Mouse (Mus musculus) C2C12 (cell line): ENCODE measurements around the gene Kmt2d. TPM values are rescaled to one million over a fixed set of nuclear protein-coding genes. Genes with fewer than 3 reads are reported as not detected.
"Not testable (repeated sequence)": the region's sequence is repeated elsewhere in the genome, so short reads cannot be mapped to it uniquely, and the experiment has no call there.

Source experiments
- H3K27me3 ChIP-seq: one replicate; pipeline ENCODE4 v1.6.1; 2011; ENCODE audit not compliant: control insufficient read depth, insufficient read depth, insufficient read length
- H3K36me3 ChIP-seq: one replicate; pipeline ENCODE4 v1.6.1; 2011; ENCODE audit not compliant: control insufficient read depth, insufficient read depth
- H3K4me3 ChIP-seq: one replicate; pipeline ENCODE4 v1.5.1; 2011; ENCODE audit warnings: mild to moderate bottlenecking, control low read depth; ENCODE audit not compliant: poor library complexity, insufficient read depth, severe bottlenecking
- H3K79me2 ChIP-seq: one replicate; pipeline ENCODE4 v1.6.1; 2011; ENCODE audit not compliant: control insufficient read depth, insufficient read depth
- H3K79me3 ChIP-seq: one replicate; pipeline ENCODE4 v1.6.1; 2011; ENCODE audit warnings: low read depth, control low read depth
- H3ac ChIP-seq: one replicate; pipeline ENCODE3; 2011; ENCODE audit warnings: low read depth; ENCODE audit not compliant: control insufficient read depth, insufficient read length
- CEBPB ChIP-seq: IDR thresholded peaks from one replicate; pipeline ENCODE4 v1.6.1; 2011; ENCODE audit warnings: low read depth, mild to moderate bottlenecking, control low read depth, moderate library complexity
- CTCF ChIP-seq: IDR thresholded peaks from one replicate; pipeline ENCODE4 v1.5.1; 2011; ENCODE audit not compliant: control insufficient read depth, insufficient read depth, insufficient read length
- FOSL1 ChIP-seq: IDR thresholded peaks from one replicate; pipeline ENCODE4 v1.8.0; 2011; ENCODE audit warnings: mild to moderate bottlenecking, low read length; ENCODE audit not compliant: poor library complexity, insufficient read depth, severe bottlenecking
- MAX ChIP-seq: IDR thresholded peaks from one replicate; pipeline ENCODE4 v1.6.1; 2011; ENCODE audit warnings: mild to moderate bottlenecking, control low read depth
- MYOD1 ChIP-seq: IDR thresholded peaks from one replicate; pipeline ENCODE4 v1.6.1; 2011; ENCODE audit warnings: low read depth; ENCODE audit not compliant: control insufficient read depth, insufficient read length
- MYOG ChIP-seq: IDR thresholded peaks from one replicate; pipeline ENCODE4 v1.6.1; 2011; ENCODE audit not compliant: control insufficient read depth, insufficient read length; ENCODE audit errors: extremely low read depth
- USF1 ChIP-seq: IDR thresholded peaks from one replicate; pipeline ENCODE4 v1.6.1; 2011; ENCODE audit warnings: low read depth, mild to moderate bottlenecking, control low read depth, moderate library complexity
- polyA plus RNA-seq: library from polyadenylated mRNA; unstranded; fragments of >200 nt; fragmentation: generic; extraction: Trizol; gene quantifications from one replicate; pipeline ENCODE4 v1.2.1, GENCODE M21; 2012; ENCODE audit warnings: missing spikeins

The Kmt2d gene
- polyA plus RNA-seq, 1 experiment = 23.8 TPM

DNA sequence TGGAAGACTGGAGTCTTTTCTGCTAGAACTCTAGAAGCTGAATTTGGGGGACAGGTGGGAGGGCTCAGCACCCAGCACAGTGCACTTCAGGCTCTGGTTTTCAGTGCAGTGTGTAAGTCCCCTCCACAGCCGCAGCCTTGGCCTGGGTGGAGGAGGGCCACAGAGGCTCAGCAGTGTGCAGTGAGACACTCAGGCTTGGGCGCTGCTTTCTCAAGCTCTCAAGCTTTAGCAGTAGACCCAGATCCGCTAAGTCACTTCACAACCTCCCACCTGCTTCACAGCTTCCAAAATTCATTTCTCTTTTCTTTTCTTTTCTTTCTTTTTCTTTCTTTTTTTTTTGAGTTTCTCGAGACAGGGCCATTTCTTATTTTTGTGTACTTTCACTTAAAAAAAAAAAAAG is 50.1 kb downstream of the Kmt2d start:
- Histone ChIP-seq H3K27me3 (no peaks in the 10 kb centered on the region), H3K36me3 (peaks cover 70% of the 10 kb centered on the region), H3ac (no peak overlapping the region), H3K4me3 (no peak overlapping the region), H3K79me3 (no peaks in the 10 kb centered on the region), H3K79me2 (peaks cover 8% of the 10 kb centered on the region)
- no peak for TF ChIP-seq MYOD1
- TF ChIP-seq CTCF = no peak
- no peak for TF ChIP-seq CEBPB
- no peak for TF ChIP-seq FOSL1
- TF ChIP-seq USF1 = no peak
- no peak for TF ChIP-seq MAX
- TF ChIP-seq MYOG = no peak

DNA sequence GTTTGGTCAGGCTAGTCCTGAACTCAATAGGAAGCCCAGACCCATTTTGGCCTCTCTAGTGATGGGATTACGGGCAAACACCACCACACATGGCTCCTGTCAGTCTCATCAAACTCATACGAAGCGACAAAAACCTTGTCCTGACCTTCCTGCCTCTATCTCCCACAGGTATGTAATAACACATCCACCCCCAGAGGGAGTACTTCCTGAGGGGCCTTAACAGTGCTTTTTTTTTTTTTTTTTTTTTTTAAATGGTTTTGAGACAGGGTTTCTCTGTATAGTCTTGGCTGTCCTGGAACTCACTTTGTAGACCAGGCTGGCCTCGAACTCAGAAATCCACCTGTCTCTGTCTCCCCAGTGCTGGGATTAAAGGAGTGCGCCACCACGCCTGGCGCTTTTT is 52.8 kb downstream of the Kmt2d start:
- Histone ChIP-seq H3K4me3 (no peak overlapping the region), H3ac (no peak overlapping the region), H3K36me3 (peaks cover 73% of the 10 kb centered on the region), H3K79me3 (no peaks in the 10 kb centered on the region), H3K79me2 (no peaks in the 10 kb centered on the region), H3K27me3 (no peaks in the 10 kb centered on the region)
- TF ChIP-seq CTCF = no peak
- no peak for TF ChIP-seq CEBPB
- TF ChIP-seq MYOD1 = no peak
- TF ChIP-seq MAX = no peak
- TF ChIP-seq USF1 = no peak
- no peak for TF ChIP-seq FOSL1
- TF ChIP-seq MYOG = no peak

DNA sequence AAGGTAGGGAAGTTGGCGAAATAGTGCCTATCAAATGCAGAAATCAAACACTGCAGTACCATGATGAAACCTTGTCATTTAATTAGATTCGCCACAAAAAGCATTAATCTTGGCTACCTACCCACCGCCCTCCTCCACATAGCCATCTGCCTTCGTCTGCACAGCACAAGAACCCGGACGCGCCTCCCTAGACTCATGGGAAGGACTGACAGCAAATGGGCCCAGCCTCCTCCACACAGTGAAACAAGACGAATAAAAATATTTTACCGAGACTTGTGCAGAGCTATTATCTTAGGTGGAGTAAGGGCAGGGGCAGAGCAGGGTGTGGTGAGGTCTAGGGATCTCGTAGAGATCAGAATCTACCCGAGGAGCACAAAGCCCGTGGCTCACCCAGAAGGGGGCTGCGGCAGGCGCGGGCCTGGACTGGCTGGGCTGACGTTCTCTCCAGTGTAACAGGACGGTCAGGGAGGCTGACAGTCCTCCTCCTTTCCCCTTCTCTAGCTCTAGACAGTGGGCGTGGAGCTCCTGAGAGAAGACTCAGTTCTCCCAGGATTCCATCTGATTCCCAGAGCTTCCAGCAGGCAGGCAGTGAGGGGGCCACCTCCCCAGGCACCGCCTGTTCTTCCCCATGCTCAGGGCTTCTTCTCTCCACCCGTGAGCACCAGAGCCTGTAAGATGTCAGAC is 58.1 kb downstream of the Kmt2d start:
- H3K36me3 ChIP-seq = peaks cover 58% of the 10 kb centered on the region
- H3K79me3 ChIP-seq = no peaks in the 10 kb centered on the region
- TF ChIP-seq MYOG (no peak), FOSL1 (no peak), USF1 (no peak), CEBPB (no peak), MAX (no peak), MYOD1 (no peak), CTCF (no peak)
- no peak overlapping the region for H3K4me3 ChIP-seq
- H3ac ChIP-seq = no peak overlapping the region
- H3K79me2 ChIP-seq = no peaks in the 10 kb centered on the region
- no peaks in the 10 kb centered on the region for H3K27me3 ChIP-seq

DNA sequence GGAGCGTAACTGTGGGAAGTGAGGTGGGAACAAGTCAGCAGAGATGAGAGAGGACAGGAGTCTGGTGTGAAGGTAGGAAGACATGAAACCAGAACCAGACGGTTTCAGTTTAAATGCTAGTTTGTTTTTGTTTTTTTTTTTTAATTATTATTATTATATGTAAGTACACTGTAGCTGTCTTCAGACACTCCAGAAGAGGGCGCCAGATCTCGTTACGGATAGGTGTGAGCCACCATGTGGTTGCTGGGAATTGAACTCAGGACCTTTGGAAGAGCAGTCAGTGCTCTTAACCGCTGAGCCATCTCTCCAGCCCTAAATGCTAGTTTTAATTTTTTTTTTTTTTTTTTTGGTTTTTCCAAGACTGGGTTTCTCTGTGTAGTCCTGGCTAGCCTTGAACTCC is 60.8 kb downstream of the Kmt2d start:
- H3ac ChIP-seq, H3K79me3 ChIP-seq, H3K79me2 ChIP-seq, H3K27me3 ChIP-seq, H3K4me3 ChIP-seq: not testable (repeated sequence)
- peaks cover 41% of the 10 kb centered on the region for H3K36me3 ChIP-seq

DNA sequence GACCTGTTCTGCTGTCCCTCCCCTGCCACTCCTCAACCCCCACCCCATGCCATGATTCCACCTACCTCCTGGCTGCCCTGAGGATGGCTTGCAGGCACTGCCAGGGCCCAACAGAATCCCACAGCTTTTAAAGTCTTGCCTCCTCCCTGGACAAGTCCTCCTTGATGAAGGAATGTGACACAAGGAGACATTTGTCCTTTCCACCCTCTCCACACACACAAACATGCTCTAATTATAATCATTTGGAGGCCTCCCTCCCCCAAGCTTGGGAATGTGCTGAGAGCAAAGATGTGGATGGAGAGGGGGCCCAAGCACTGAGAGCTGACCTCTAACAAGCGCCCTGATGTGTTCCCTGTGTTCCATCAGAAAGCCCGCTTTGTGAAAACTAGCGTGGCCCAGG is 61.6 kb downstream of the Kmt2d start, which contains the start of gene Ddn:
Ddn (minus strand) TSS at position 101 of the 400 bp plus-strand sequence.
- peaks cover 34% of the 10 kb centered on the region for H3K36me3 ChIP-seq

DNA sequence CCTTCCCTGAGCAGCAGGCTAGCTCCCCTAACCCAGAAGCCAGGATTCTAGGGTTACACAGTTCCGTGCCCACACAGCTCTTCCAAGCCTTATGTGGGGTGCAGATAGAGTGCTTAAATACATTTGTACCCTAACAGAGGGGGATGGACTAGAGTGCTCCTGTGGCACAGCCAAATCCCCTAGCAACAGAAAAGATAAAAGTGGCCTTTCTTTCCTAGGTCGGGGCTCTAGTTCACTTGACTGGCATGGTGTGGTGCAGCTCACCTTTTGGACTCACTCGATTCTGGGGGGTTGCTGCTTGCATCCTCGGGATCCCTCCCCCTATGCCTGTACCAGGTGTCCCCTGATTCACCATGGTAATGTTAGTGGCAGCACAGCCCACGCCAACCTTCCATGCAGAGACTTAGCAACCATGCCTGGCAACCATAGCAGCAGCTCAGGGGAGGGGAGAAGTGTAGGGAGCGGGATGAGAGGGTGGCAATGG is 62.3 kb downstream of the Kmt2d start:
- H3K27me3 ChIP-seq = no peaks in the 10 kb centered on the region
- no peak for TF ChIP-seq FOSL1
- TF ChIP-seq MYOD1 = no peak
- no peak for TF ChIP-seq MYOG
- no peak for TF ChIP-seq USF1
- no peak for TF ChIP-seq CTCF
- no peak for TF ChIP-seq MAX
- TF ChIP-seq CEBPB = no peak
- no peak overlapping the region for H3K4me3 ChIP-seq
- no peak overlapping the region for H3ac ChIP-seq
- H3K36me3 ChIP-seq = peaks cover 27% of the 10 kb centered on the region
- no peaks in the 10 kb centered on the region for H3K79me2 ChIP-seq
- H3K79me3 ChIP-seq = no peaks in the 10 kb centered on the region

More for the DNA sequence above, 61.6 kb downstream of the Kmt2d start, which contains the start of gene Ddn:
- TF ChIP-seq USF1 = no peak
- no peak for TF ChIP-seq CEBPB
- TF ChIP-seq CTCF = no peak
- TF ChIP-seq MYOG = no peak
- TF ChIP-seq FOSL1 = no peak
- Histone ChIP-seq H3K27me3 (no peaks in the 10 kb centered on the region), H3K79me3 (no peaks in the 10 kb centered on the region), H3K4me3 (no peak within 1 kb of the TSS), H3K79me2 (no peaks in the 10 kb centered on the region), H3ac (no peak within 1 kb of the TSS)
